Mouse (Mus musculus) midbrain, embryonic 16.5 days (tissue): ENCODE results near the gene Mms22l. TPM values are rescaled to one million over a fixed set of nuclear protein-coding genes. Genes with fewer than 3 reads are reported as not detected.
"Not testable (repeated sequence)": the region's sequence is repeated elsewhere in the genome, so short reads cannot be mapped to it uniquely, and the experiment has no call there.

ENCODE experiments used
- ATAC-seq: fragments of 200-750 bp; cut with Nextera tagmentation; 2 replicates; pipeline ENCODE4 v1.8.0; 2017; ENCODE audit warnings: moderate TSS enrichment
- H3K27ac ChIP-seq: fragments of 300-500 bp; sonication (generic); 2 replicates; pipeline ENCODE4 v1.5.1; 2014; ENCODE audit warnings: mild to moderate bottlenecking, low read length, mixed read lengths
- H3K27me3 ChIP-seq: fragments of 300-500 bp; sonication (generic); 2 replicates; pipeline ENCODE4 v1.6.1; 2014; ENCODE audit warnings: low read depth, low read length, mixed read lengths; ENCODE audit not compliant: control insufficient read depth, insufficient read depth
- H3K36me3 ChIP-seq: fragments of 300-500 bp; sonication (generic); 2 replicates; pipeline ENCODE4 v1.6.1; 2014; ENCODE audit warnings: mild to moderate bottlenecking, low read length, moderate library complexity, mixed read lengths; ENCODE audit not compliant: control insufficient read depth, insufficient read depth
- H3K4me1 ChIP-seq: fragments of 300-500 bp; sonication (generic); 2 replicates; pipeline ENCODE4 v1.6.1; 2014; ENCODE audit warnings: mild to moderate bottlenecking, low read length, mixed read lengths; ENCODE audit not compliant: control insufficient read depth, insufficient read depth
- H3K4me2 ChIP-seq: fragments of 300-500 bp; sonication (generic); 2 replicates; pipeline ENCODE4 v1.6.1; 2014; ENCODE audit warnings: mild to moderate bottlenecking, low read length, mixed read lengths
- H3K4me3 ChIP-seq: fragments of 300-500 bp; sonication (generic); 2 replicates; pipeline ENCODE4 v1.5.1; 2014; ENCODE audit warnings: low read depth, mild to moderate bottlenecking, low read length, moderate library complexity, mixed read lengths
- H3K9ac ChIP-seq: fragments of 300-500 bp; sonication (generic); 2 replicates; pipeline ENCODE4 v1.6.1; 2014; ENCODE audit warnings: low read depth, low read length, mixed read lengths
- H3K9me3 ChIP-seq: fragments of 300-500 bp; sonication (generic); replicated peaks from 2 replicates; pipeline ENCODE4 v1.6.1; 2014; ENCODE audit warnings: mild to moderate bottlenecking, low read length, mixed read lengths; ENCODE audit not compliant: control insufficient read depth, poor library complexity, severe bottlenecking
- WGBS: fragments of 180-500 bp; shearing (Covaris S2); extraction: QIAGEN DNeasy Blood & Tissue Kit; methylation state at CpG from one replicate; pipeline ENCODE4 v1.1.7; 2014; 5-methylcytosine and 5-hydroxymethylcytosine counted together
- polyA plus RNA-seq: library from polyadenylated mRNA; unstranded; fragments of >200 nt; fragmentation: Nextera tagmentation; extraction: Ambion mirVana; gene quantifications from 2 replicates; pipeline ENCODE4 v1.2.1, GENCODE M21; 2015

Gene Mms22l
- 2.7 and 5.0 TPM in 2 replicates for polyA plus RNA-seq

DNA sequence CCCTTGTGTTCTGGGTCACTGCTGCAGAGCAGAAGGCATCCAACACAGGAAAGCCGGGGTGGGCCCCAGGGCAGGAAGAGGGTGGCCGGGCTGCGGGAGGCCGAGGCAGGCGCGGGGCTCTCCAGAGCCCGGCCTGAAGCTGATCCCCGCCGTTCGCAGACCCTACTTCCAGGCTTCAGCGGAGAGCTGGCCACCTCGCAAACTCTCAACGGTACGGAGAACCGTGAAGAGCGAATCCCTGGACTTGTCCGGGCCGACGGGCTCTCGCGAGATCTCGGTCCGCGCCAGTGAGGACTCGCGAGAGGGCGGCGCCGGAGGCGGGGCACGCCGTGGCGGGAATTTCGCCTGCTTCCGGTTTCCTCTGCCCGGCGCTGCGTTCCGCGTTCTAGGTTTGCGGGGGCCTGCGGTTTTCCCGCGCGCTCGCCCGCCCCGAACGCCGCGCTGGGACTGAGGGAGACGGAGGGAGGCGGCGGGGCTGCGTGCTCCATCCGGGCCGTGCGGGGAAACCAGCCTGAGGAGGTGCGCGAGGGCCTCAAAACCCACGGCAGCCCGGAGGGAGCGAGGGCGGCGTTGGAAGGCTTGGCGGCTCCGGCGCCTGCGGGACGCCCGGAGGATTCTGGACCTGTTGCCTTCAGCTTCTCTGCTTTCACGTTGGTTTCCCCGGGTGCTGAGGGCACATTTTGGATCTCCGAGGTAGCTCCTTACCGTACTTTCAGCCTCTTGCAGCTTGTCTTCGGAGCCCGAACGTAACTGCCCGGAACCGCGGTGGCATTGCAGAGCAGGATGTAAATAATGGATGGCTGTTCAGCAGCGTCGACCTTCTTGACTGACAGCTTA is at the start of gene Mms22l:
Gene Mms22l (plus strand): TSS at position 336 of the 837 bp plus-strand sequence.
- Histone ChIP-seq H3K27ac (peak within 1 kb of the TSS; percentile 93), H3K27me3 (no peaks in the 10 kb centered on the region), H3K4me2 (peak within 1 kb of the TSS; percentile 86), H3K9ac (peak within 1 kb of the TSS; percentile 84), H3K4me3 (peak within 1 kb of the TSS; percentile 98), H3K36me3 (no peaks in the 10 kb centered on the region), H3K9me3 (peaks cover 2% of the 10 kb centered on the region), H3K4me1 (peaks cover 7% of the 10 kb centered on the region; the same call in 1 of the 2 replicates)
- peak; percentile 100 for ATAC-seq
- WGBS = 0% methylated on average over 78 of the region's 83 CpGs

DNA sequence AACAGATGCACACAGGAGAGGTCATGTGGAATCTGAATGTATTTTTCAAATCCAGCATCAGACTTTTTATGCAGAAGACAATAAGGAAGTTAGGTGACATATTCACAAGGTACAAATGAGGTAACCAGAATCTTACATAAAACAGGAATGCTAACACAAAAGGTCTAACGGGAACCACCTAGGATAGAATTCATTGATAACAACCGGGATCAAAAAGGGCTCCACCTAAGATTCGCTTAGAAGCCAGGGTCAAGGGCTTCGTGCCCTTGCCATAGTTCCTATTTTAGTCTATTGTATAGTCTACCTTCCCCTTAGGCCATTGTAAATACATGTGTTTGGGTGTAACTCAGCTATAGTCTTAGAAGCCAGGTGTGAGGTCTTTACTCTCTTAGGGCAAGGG is 12.2 kb upstream of the Mms22l start:
- H3K9ac ChIP-seq, H3K9me3 ChIP-seq, H3K27ac ChIP-seq, H3K36me3 ChIP-seq, H3K4me1 ChIP-seq, H3K4me3 ChIP-seq, H3K4me2 ChIP-seq, ATAC-seq, H3K27me3 ChIP-seq: not testable (repeated sequence)
- 91% methylated on average over 4 of the region's 4 CpGs for WGBS

- Histone ChIP-seq H3K4me3 (peak overlapping the region; percentile 98), H3K27ac (no peak overlapping the region; the same call in 1 of the 2 replicates)
- WGBS = 0% methylated on average over 7 of the region's 7 CpGs
Measured at GRCm38 (mm10) chr4:24496953-24497319, 685 bp downstream of the Mms22l start.

GRCm38 (mm10) chr4:24509195-24509594 is 12.9 kb downstream of the Mms22l start:
- Histone ChIP-seq H3K4me1 (no peaks in the 10 kb centered on the region), H3K4me2 (no peak overlapping the region), H3K9ac (no peak overlapping the region), H3K9me3 (no peaks in the 10 kb centered on the region), H3K27ac (no peak overlapping the region), H3K36me3 (no peaks in the 10 kb centered on the region), H3K4me3 (no peak overlapping the region), H3K27me3 (no peaks in the 10 kb centered on the region)
- WGBS = 94% methylated on average over 3 of the region's 3 CpGs
- no peak for ATAC-seq

More at GRCm38 (mm10) chr4:24496953-24497319, 685 bp downstream of the Mms22l start:
- peaks cover 7% of the 10 kb centered on the region; the same call in 1 of the 2 replicates for H3K4me1 ChIP-seq
- H3K27me3 ChIP-seq = no peaks in the 10 kb centered on the region
- H3K36me3 ChIP-seq = no peaks in the 10 kb centered on the region
- peak overlapping the region; percentile 86 for H3K4me2 ChIP-seq
- no peak for ATAC-seq
- H3K9ac ChIP-seq = peak overlapping the region; percentile 65
- H3K9me3 ChIP-seq = no peaks in the 10 kb centered on the region

GRCm38 (mm10) chr4:24536989-24537388 is 40.7 kb downstream of the Mms22l start:
- H3K9me3 ChIP-seq = no peaks in the 10 kb centered on the region
- no peaks in the 10 kb centered on the region for H3K36me3 ChIP-seq
- no peak overlapping the region for H3K4me3 ChIP-seq
- H3K27ac ChIP-seq = no peak overlapping the region
- no peak for ATAC-seq
- H3K4me1 ChIP-seq = no peaks in the 10 kb centered on the region
- H3K9ac ChIP-seq = no peak overlapping the region
- H3K27me3 ChIP-seq = no peaks in the 10 kb centered on the region
- H3K4me2 ChIP-seq = no peak overlapping the region
- 81% methylated on average over 4 of the region's 4 CpGs for WGBS

GRCm38 (mm10) chr4:24543421-24543820 is 47.2 kb downstream of the Mms22l start:
- no peak for ATAC-seq
- no peak overlapping the region for H3K27ac ChIP-seq

DNA sequence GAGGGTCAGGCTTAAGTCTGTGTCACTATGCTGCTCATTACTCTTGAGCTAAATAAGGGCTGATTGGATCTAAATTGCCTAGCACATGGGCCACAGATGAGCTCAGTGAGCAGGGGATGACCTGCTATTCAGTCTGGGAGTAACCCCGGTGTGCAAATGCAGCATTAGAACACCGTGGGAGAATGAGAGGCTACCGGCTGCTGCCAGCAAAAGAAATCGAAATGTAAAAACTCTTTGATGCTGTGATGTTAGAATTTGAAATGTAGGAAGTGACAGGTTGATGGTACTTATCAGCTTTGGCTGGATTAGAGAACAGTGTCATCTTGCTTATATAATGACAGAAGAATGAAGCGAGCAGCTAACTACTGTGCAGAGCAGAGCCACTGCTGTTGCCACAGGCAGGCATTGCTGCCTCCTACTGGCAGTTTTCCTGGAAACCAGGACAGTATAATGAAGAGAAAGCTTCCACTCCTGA is 48.5 kb downstream of the Mms22l start:
- Histone ChIP-seq H3K27ac (peak overlapping the region; percentile 68), H3K4me1 (peaks cover 8% of the 10 kb centered on the region), H3K4me2 (peak overlapping the region; percentile 33), H3K9me3 (no peaks in the 10 kb centered on the region), H3K9ac (0 out of 2 replicates have a peak overlapping the region, but pooled peaks have one; percentile 40), H3K36me3 (no peaks in the 10 kb centered on the region), H3K4me3 (no peak overlapping the region), H3K27me3 (no peaks in the 10 kb centered on the region)
- ATAC-seq = peak; percentile 96
- WGBS = 12% methylated on average over 5 of the region's 5 CpGs

More at GRCm38 (mm10) chr4:24543421-24543820, 47.2 kb downstream of the Mms22l start:
- Histone ChIP-seq H3K9me3 (no peaks in the 10 kb centered on the region), H3K4me2 (no peak overlapping the region), H3K36me3 (no peaks in the 10 kb centered on the region), H3K27me3 (no peaks in the 10 kb centered on the region), H3K4me1 (peaks cover 8% of the 10 kb centered on the region), H3K4me3 (no peak overlapping the region), H3K9ac (no peak overlapping the region)
- WGBS = 89% methylated on average over 3 of the region's 3 CpGs

DNA sequence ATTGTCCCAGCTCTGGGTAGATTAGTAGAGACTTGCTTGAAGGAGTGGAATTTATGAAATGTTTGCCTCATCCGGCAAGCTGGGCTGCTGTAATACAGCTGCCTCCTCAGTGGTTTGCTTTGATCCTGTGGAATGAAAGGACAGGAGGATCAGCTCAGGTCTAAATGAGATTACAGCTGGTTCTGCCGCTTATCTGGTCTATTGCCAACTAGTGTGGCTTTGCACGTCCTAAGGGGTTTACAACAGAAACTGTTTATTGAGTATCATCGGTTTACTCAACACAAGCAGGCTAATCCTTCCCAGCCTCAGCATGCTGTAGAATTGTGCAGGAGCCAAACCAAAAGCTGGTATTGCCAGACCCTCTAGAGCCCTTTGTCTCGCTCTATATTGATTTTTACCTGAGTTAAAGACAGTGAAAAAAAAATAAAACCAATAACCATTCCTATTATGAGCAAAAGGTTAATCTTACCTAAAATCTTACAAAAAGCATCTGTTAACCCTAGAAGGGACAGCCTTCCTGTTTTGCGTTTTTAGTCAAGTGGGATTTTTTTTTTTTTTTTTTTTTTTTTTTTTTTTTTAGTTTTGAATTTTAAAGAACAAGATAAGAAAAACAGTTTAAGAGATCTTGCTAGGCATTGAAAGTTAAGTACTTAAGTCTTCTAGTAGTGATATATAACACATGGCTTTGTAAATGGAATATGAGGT is 60.0 kb downstream of the Mms22l start:
- Histone ChIP-seq H3K9me3 (no peaks in the 10 kb centered on the region), H3K27ac (0 out of 2 replicates have a peak overlapping the region, but pooled peaks have one; percentile 11), H3K36me3 (no peaks in the 10 kb centered on the region), H3K4me3 (no peak overlapping the region), H3K9ac (no peak overlapping the region), H3K4me1 (0 out of 2 replicates have a peak, but pooled peaks cover 2% of the 10 kb centered on the region), H3K27me3 (no peaks in the 10 kb centered on the region), H3K4me2 (no peak overlapping the region)
- ATAC-seq = peak; percentile 80
- WGBS = 17% methylated on average over 6 of the region's 6 CpGs
